Mouse (Mus musculus) small intestine, adult 2 months (tissue): Measurements from ENCODE around the gene Errfi1.

ENCODE experiments used
- CTCF ChIP-seq: fragments of 200-500 bp; IDR thresholded peaks from 2 replicates; pipeline ENCODE4 v1.5.1; 2012; ENCODE audit warnings: low read depth, mild to moderate bottlenecking, control low read depth, inconsistent platforms, low read length, moderate library complexity, mixed read lengths; ENCODE audit not compliant: insufficient replicate concordance, insufficient read length; ENCODE audit errors: extremely low read depth
- POLR2A ChIP-seq: fragments of 200-500 bp; IDR thresholded peaks from 2 replicates; pipeline ENCODE4 v1.6.1; 2012; ENCODE audit warnings: low read depth, mild to moderate bottlenecking, control low read depth, inconsistent platforms, low read length, moderate library complexity

DNA sequence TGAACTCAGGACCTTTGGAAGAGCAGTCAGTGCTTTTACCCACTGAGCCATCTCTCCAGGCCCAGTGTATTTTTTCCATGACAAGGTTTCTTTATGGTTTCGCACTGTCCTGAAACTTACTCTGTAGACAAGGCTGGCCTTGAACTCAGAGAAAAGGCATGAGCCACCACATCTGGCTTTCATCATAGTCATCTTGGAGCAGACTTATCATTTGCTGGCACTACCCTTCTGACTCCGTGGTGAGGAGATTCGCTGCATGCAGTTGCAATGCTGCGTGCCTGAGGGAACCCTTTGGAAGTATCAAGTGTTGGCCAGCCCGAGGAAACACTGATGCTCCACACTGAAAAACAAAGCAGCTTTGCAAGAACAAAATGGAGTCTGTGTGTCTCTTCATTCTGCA, 11.7 kb upstream of the Errfi1 start:
- TF ChIP-seq POLR2A (no peak), CTCF (no peak)
